Mouse (Mus musculus) gastrocnemius, postnatal 14 days (tissue): ENCODE results near the gene Usp6nl. TPM values are rescaled to one million over a fixed set of nuclear protein-coding genes. Genes with fewer than 3 reads are reported as not detected.
A peak's percentile ranks its signal among the peaks of the same experiment; 100 is the strongest.

Experiments used
- DNase-seq: peaks from one replicate; pipeline ENCODE4 v3.0.0; 2021; ENCODE audit warnings: mixed read lengths
- intact Hi-C: fragments of 180-260 bp; cut with DNase I; formaldehyde crosslinking; loops from one replicate; pipeline ENCODE4 v1.15.1; 2025; ENCODE audit warnings: low total_unique reads
- long read RNA-seq, 2 experiments: library from polyadenylated mRNA; stranded (forward); transcript quantifications; one replicate each; pipeline ENCODE4 v2.0.0; 2021
- total RNA-seq, 2 experiments: library from RNA; stranded (reverse); gene quantifications; 2 replicates each; pipeline ENCODE4 v1.2.3; 2021

Gene Usp6nl
- 1 to 10 TPM; 5.7 to 7.6 TPM for total RNA-seq
- long read RNA-seq, experiment 1, partial matches to known transcripts, result 0 of 2 reads
- long read RNA-seq, experiment 1, other reads (novel, unspliced or antisense), result 2 of 2 reads
- long read RNA-seq, experiment 2, full-length matches to known transcripts, result 3 of 5 reads
- long read RNA-seq, experiment 2, partial matches to known transcripts, result 0 of 5 reads
- long read RNA-seq, experiment 2, other reads (novel, unspliced or antisense), result 2 of 5 reads

- intact Hi-C loops, result loop anchor here (10.0 kb wide), 1 partner anchor 108 kb away; the partner anchor contains the start of gene Echdc3
- DNase-seq, result peak; percentile 91
These were observed at the start of gene Usp6nl for GRCm38 (mm10) chr2:6322376-6322901. Gene Usp6nl, plus strand, starts transcription at chr2:6322667.

DNA sequence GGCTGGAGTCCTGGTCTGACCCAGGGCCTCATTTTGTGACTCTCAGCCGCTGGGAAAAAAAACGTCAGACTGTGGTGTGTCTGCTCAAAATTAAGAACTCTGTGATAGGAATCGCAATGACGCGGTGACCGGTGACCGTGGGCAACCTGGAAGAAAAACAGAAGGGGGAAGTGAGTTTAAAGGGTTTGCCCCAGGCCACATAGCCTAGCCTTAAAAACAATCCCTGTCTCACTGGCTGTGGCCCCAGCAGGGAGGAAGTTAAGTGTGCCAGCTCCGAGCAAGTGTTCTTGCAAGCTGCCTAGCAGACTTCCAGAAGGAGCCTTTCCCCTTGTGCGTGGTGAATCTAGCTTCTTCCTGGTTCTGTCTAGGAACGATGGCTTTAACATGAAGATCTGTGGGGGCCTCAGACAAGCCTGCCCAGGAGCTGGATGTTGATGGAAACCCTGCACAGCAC lies 49.0 kb upstream of the Usp6nl start:
- peak; percentile 11 for DNase-seq
- intact Hi-C loops, result no loop called here

DNA sequence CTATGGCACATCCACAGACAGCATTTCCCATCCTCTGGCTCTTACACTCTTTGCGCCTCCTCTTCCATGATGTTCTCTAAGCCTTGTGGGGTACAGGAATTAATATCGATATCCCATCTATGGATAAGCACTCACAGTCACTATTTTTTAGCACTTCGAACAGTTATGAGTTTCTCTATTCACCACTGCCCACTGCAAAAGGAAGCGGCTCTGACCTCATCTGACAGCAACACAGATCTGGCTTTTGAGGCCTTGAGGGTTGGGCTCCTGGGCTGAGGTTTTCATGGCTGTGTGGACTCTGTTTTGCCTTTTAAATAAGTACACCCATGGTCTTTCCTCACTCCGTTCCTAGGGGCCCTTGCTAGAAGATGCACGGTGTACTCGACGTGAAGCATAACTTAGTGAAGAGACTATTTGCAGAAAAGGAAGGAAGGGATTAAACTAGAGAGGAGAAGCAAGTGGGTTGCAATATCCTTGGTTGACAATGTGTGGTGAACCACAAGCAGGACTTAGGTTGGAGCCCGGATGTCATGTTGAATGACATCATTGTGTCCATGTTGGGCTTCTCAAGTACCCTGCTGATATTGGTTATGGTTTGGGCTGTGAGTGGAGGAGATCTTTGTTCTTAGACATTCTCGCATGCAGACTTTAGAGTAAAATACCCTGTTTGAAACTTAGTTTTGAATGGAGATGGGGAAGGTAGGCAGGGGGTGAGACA lies 43.5 kb upstream of the Usp6nl start:
- no peak for DNase-seq
- intact Hi-C loops, result no loop called here

DNA sequence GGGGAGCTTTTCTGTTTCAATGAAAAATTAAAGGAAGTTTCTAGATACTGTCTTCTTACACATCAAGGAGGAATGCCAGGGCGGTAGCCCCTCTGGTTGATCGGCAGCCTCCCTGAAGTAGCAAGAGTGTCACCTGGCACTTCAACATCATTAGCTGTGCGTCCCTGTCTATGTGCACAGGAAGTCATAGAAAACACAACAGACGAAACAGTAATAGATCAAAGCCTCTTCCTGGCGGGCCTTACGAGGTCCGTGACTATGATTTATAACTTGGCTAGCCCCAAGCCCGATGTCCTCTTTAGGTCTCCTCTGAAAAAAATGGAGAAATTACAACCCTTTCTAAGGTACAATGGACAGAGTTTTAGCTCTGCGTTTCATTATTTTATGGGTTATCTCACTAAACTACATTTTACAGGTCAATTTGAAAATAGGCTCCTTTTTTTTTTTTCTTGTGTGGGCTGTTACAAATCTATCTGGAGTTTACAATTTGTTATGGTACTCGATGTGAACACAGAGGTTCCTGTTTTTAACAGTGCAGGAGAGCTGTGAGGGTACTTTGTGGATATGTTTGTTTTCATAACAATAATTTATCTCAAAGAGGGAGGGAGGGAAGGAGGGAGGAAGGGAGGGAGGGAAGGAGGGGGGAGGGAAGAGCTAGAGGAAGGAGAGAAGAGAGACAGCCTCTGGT lies 42.7 kb upstream of the Usp6nl start:
- no peak for DNase-seq
- intact Hi-C loops, result no loop called here

GRCm38 (mm10) chr2:6283569-6283968 lies 38.9 kb upstream of the Usp6nl start:
- intact Hi-C loops, result no loop called here
- no peak for DNase-seq

- DNase-seq, result no peak
- intact Hi-C loops, result no loop called here
These were observed 37.7 kb upstream of the Usp6nl start for GRCm38 (mm10) chr2:6284784-6285183.

DNA sequence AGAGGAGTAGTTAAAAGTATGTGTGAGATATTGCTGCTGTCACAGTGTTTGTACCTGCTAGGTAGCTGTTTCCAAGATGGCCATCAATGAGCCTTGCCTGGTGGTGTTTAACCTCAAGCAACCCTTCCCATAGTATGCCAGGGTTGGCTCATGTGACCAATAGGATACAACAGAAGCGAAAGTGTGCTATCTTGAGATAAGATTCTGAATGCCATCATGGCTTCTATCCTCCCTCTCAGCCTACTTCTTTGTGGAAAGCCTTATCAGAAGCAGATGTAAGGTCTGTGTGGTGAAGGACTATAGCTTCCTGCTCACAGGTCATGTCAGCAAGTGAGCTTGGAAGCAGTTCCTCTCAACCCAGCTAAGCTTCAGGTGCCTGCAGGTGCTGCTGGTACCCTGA lies 36.7 kb upstream of the Usp6nl start:
- intact Hi-C loops, result no loop called here
- no peak for DNase-seq

- DNase-seq, result no peak
- intact Hi-C loops, result no loop called here
These were observed 28.5 kb upstream of the Usp6nl start for GRCm38 (mm10) chr2:6293825-6294444.

DNA sequence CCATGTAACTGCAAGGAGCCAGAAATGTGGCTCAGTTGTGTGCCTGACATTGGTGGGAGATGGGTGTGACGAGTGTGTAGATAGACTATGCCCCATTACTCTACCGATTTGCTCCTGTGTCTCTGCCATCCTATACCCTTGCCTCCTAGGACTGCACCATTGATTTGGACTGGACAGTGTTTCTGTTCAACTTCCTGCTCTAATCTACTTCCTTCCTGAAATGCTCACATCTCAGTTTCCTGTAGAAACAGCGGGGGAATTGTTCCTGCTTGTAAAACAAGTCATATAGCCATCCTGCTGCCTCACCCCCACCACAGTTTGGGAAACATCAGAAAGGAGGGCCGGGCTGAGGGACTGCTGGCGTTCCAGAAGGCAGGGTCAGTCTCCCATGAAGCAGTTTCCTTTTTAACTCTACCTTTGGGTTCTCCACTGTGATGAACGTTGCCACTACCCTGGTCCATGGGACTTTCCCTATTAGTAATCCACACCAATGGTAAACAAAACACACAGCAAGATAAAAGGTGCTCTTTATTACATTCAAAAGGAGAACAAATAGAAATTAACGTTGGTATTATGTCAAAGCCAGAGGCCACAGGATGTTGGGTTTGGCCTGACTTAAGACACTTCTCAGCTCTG lies 27.4 kb upstream of the Usp6nl start:
- no peak for DNase-seq
- intact Hi-C loops, result no loop called here

DNA sequence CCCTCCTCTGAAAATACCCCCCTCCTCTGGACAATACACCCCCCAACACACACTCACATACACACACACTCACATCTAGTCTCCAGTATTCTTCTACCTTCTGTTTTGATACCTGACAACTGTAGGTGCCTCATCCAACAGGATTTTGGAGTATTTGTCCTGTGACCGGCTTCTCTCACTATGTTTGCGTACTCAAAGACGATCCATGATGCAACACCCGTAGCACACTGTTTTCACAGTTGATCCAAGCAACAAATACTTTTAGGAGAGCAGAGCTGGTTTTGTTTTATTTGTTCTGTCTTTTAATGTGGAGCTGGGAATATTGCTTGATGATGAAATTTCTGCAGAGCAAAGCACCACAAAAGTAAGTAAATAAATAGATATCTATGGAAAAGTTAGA lies 17.7 kb upstream of the Usp6nl start:
- DNase-seq, result no peak
- intact Hi-C loops, result no loop called here

GRCm38 (mm10) chr2:6306861-6307260 lies 15.6 kb upstream of the Usp6nl start:
- intact Hi-C loops, result no loop called here
- DNase-seq, result no peak

DNA sequence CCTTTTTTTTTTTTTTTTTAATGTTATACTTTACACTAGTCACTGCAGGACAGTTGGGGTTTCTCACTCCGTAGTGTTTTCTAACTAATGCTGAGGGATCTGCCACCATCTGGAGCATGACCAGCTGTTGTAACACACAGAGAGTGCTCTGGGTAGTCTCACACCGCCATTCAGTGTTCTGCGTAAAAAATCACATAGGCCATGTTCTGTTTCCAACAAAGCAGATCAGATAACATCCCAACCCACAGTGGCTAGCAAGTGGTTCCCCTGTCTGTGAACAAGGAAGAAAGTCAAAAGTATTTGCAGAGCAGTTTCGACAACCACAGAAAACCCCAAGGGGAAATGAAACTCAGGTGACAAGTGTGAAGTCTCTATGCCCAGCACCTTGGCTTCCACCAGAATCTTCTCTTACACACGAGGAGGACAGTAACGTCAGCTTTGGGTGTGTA lies 13.1 kb upstream of the Usp6nl start:
- intact Hi-C loops, result no loop called here
- no peak for DNase-seq

- intact Hi-C loops, result no loop called here
- DNase-seq, result no peak
These were observed 9.7 kb upstream of the Usp6nl start for GRCm38 (mm10) chr2:6312764-6313163.

DNA sequence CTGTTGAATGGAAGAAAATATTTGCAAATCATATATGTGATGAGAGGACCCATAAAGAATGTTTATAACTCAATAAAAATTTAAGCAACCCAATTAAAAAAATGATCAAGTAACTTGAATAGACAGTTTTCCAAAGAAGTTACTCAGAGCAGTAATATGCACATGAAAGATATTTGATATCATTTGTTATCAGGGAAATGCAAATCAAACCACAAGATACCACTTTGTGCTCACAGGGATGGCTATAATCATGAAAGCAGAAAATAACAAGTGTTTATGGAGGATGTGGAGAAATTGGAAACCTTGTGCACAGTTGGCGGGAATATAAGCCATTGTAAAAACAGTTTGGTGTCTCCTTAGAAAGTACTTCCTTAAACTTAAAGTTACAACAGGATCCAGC lies 8.7 kb upstream of the Usp6nl start:
- no peak for DNase-seq
- intact Hi-C loops, result no loop called here

DNA sequence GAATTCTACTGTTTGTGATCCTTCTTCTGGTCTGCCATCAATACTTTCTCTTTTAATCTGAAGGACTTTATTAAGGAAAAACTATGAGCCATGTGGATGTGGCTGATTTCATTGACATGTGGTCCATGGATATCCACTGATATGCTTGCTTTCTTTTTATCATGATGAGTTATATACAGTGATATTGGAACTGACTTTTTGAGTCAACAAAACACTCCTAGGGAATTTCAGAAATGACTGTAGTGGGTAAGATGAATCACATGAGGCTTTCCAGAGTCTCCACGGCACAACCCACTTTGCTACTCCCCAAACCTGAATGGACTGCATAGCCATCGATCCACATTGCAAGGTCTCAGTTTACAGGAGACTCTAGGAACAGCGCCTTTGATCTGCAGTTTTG lies 2.3 kb upstream of the Usp6nl start:
- DNase-seq, result no peak
- intact Hi-C loops, result loop anchor here (10.0 kb wide), 1 partner anchor 105 kb away; the partner anchor contains the start of gene Echdc3

GRCm38 (mm10) chr2:6321769-6322375 lies 595 bp upstream of the Usp6nl start:
- no peak for DNase-seq
- intact Hi-C loops, result loop anchor here (10.0 kb wide), 1 partner anchor 107 kb away; the partner anchor contains the start of gene Echdc3

GRCm38 (mm10) chr2:6322938-6323521 lies 563 bp downstream of the Usp6nl start:
- peak; percentile 60 for DNase-seq

DNA sequence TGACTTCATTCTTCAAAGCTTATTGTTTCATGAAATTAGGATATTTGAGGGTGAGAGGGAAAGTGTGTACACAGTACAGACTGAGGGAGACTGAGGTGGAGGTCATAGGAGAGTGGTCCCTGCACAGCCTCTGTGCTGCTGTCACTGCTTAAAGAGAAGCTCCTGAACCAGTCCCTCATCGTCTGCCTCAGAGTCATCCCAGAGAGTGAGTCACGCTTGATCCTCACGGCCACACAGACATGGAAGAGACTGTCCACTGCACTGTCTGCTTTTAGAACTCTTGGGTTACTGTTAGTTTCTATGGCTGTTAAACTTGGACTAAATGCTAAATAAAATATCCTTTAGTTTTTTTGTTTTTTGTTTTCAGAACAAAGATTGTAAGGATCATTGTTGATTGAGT lies 3.2 kb downstream of the Usp6nl start:
- intact Hi-C loops, result loop anchor here (10.0 kb wide), 1 partner anchor 111 kb away; the partner anchor contains the start of gene Echdc3
- DNase-seq, result no peak

More at GRCm38 (mm10) chr2:6322938-6323521, 563 bp downstream of the Usp6nl start:
- intact Hi-C loops, result loop anchor here (10.0 kb wide), 1 partner anchor 108 kb away; the partner anchor contains the start of gene Echdc3
